Mouse (Mus musculus) stomach, postnatal 0 days (tissue): ENCODE data around the gene Chmp2b.

Experiments
- CTCF ChIP-seq: IDR thresholded peaks from 2 replicates; pipeline ENCODE4 v1.5.1; 2016; ENCODE audit warnings: antibody characterized with exemption, low read depth, mild to moderate bottlenecking, moderate library complexity
- EP300 ChIP-seq: optimal IDR thresholded peaks from 2 replicates; pipeline ENCODE3; 2016; ENCODE audit warnings: antibody characterized with exemption

DNA sequence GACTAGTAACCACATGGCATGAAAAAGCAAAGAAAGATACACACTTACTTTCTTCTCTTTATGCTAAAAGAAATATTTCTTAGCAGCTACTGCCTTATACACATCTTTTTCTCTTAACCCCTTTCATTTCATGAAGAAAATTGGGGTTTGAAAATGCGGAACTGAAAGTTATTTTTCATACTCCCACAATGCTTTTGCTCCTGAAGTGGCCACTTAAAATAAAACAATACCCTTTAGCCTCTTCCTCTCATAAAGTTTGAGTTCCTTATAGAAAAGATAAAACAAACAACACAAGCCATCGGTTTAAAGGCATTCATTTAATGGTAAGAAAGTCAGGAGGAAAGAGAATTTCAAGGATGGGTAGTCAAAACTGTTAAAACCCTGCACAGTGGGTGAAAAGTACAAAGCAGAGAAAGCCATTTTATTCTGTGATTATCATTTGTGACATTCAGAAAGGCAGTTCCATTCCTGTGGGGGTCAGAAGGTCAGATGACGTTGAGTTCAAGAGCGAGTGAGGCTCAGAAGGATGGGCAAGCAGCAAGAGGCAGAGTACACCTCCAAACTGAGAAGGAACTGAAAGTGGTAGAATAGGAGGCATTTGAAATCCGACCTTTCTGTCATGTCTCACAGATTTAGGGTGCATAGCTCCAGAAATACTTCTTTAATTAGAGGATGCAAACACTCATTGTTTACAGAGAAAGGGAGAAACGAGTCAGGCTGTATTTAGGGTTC lies 14.9 kb upstream of the Chmp2b start:
- no peak for TF ChIP-seq EP300
- no peak for TF ChIP-seq CTCF
